Mouse (Mus musculus) liver, embryonic 14.5 days (tissue): ENCODE data around the gene Capn10.

Experiments
- CTCF ChIP-seq: IDR thresholded peaks from 2 replicates; pipeline ENCODE4 v1.5.1; 2016; ENCODE audit warnings: antibody characterized with exemption, low read depth, control low read depth
- EP300 ChIP-seq: IDR thresholded peaks from 2 replicates; pipeline ENCODE4 v1.6.1; 2016; ENCODE audit warnings: antibody characterized with exemption, low read depth

DNA sequence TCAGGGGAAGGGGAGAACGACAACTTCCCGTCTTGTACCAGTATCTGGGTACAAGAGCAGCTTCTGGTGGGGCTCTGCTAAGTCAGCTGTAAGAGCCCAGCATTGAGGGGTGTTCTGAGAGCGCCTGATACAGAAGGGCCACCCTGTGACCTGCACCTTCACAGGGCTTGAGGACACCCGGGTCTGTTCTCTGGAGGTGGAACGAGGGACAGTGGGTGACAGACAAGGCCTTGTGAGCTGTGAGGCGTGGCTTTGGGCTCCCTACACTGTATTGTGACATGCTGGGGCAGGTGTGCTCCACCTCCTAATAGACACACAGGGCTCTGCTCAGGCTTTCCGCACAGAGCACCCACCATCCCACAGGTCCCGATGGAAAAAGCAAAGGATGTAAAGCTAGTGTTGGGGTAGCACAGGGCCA, 22.4 kb upstream of the Capn10 start:
- TF ChIP-seq CTCF (no peak), EP300 (no peak)
